Mouse (Mus musculus): ENCODE data around the gene Pip4k2c. TPM values are rescaled to one million over a fixed set of nuclear protein-coding genes. Genes with fewer than 3 reads are reported as not detected.
"Not testable (repeated sequence)": the region's sequence is repeated elsewhere in the genome, so short reads cannot be mapped to it uniquely, and the experiment has no call there.

The Pip4k2c gene
- polyA plus RNA-seq, 1 experiment, result 36.7 TPM

DNA sequence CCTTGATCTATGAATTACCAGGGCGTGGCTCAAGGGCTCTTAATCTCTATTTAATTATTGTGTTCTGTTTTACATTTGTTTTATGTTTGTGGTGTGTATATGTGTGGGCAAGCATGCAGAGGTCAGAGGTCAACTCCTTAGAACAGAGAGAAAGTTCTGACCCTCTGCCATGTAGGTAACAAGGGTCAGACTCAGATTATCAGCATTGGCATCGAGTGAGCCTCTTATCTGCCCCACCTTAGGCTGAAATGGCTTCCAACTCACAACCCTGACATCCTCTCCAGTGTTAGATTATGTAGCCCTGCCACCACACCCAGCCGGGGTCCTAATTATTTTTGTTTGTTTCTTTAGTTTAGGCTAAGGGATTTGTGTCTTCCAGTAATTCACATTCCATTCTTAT lies 52.9 kb downstream of the Pip4k2c start:
- Histone ChIP-seq H3K9ac (ENCODE audit: low read depth, poor library complexity, severe bottlenecking) (no peak overlapping the region), H3K4me3 (ENCODE audit: low read depth, low read length) (no peak overlapping the region), H3K27me3 (ENCODE audit: control insufficient read depth, insufficient read depth, low read length, poor library complexity, severe bottlenecking) (no peaks in the 10 kb centered on the region), H3K9me3 (replicated peaks; ENCODE audit: control insufficient read depth, insufficient read depth, low read length, poor library complexity, severe bottlenecking) (no peaks in the 10 kb centered on the region), H3K4me1 (ENCODE audit: control insufficient read depth, insufficient read depth, low read length) (peaks cover 4% of the 10 kb centered on the region), H3K27ac (ENCODE audit: insufficient read depth, low read length) (no peak overlapping the region), H3K36me3 (ENCODE audit: control insufficient read depth, insufficient read depth, low read length, poor library complexity, severe bottlenecking) (no peaks in the 10 kb centered on the region)
- TF ChIP-seq EP300 (IDR thresholded peaks at IDR 0.05; ENCODE audit: insufficient read depth, low read depth, low read length) (no peak), POLR2A (IDR thresholded peaks at IDR 0.05; ENCODE audit: insufficient read depth, low read length) (no peak), CTCF (IDR thresholded peaks at IDR 0.05; ENCODE audit: low read depth, low read length) (no peak)

DNA sequence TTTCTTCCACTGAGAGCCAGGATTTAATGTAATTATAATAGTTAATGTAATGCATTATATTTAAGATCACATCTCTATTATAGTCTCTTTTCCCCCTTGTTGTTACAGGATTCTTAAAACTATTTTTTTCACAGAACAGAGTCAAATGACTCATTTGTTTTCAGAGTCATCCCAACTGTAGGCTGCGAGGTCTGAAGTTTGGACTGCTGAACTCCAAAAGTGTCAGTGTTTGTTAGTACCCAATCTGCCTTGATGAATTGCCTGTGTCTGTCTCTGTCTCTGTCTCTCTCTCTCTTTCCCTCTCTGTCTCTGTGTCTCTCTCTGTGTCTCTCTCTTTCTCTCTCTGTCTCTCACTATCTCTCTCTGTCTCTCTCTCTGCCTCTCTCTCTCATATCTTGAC lies 54.9 kb downstream of the Pip4k2c start:
- H3K4me3 ChIP-seq (ENCODE audit: low read depth, low read length), result no peak overlapping the region
- no peak overlapping the region for H3K27ac ChIP-seq (ENCODE audit: insufficient read depth, low read length)
- no peak overlapping the region for H3K9ac ChIP-seq (ENCODE audit: low read depth, poor library complexity, severe bottlenecking)
- H3K27me3 ChIP-seq (ENCODE audit: control insufficient read depth, insufficient read depth, low read length, poor library complexity, severe bottlenecking), result no peaks in the 10 kb centered on the region
- H3K9me3 ChIP-seq (replicated peaks; ENCODE audit: control insufficient read depth, insufficient read depth, low read length, poor library complexity, severe bottlenecking), result 0 out of 2 replicates have a peak, but pooled peaks cover 7% of the 10 kb centered on the region
- no peaks in the 10 kb centered on the region for H3K36me3 ChIP-seq (ENCODE audit: control insufficient read depth, insufficient read depth, low read length, poor library complexity, severe bottlenecking)
- H3K4me1 ChIP-seq (ENCODE audit: control insufficient read depth, insufficient read depth, low read length), result no peaks in the 10 kb centered on the region
- TF ChIP-seq EP300 (IDR thresholded peaks at IDR 0.05; ENCODE audit: insufficient read depth, low read depth, low read length), result no peak
- no peak for TF ChIP-seq POLR2A (IDR thresholded peaks at IDR 0.05; ENCODE audit: insufficient read depth, low read length)
- no peak for TF ChIP-seq CTCF (IDR thresholded peaks at IDR 0.05; ENCODE audit: low read depth, low read length)

DNA sequence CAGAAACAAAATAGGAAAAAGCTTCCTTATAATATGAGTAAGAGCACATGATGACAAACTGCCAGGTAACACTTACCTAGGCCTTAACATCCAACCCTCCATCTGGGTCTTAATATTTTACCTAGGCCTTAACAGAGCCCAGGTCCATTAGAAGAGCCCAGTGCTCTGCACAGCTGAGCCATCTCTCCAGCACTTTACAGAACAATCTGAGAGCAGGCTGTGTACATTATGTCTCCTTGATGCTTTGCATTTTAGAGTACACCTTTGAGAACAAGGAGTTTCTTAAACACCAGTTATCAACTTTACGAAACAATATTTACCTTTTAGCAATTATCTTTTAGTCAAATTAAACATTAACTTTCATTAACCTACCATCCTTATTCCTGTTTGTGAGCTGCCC lies 55.3 kb downstream of the Pip4k2c start:
- 0 out of 2 replicates have a peak, but pooled peaks cover 7% of the 10 kb centered on the region for H3K9me3 ChIP-seq (replicated peaks; ENCODE audit: control insufficient read depth, insufficient read depth, low read length, poor library complexity, severe bottlenecking)
- H3K4me1 ChIP-seq (ENCODE audit: control insufficient read depth, insufficient read depth, low read length), result no peaks in the 10 kb centered on the region
- no peak overlapping the region for H3K27ac ChIP-seq (ENCODE audit: insufficient read depth, low read length)
- H3K36me3 ChIP-seq (ENCODE audit: control insufficient read depth, insufficient read depth, low read length, poor library complexity, severe bottlenecking), result no peaks in the 10 kb centered on the region
- no peaks in the 10 kb centered on the region for H3K27me3 ChIP-seq (ENCODE audit: control insufficient read depth, insufficient read depth, low read length, poor library complexity, severe bottlenecking)
- no peak overlapping the region for H3K4me3 ChIP-seq (ENCODE audit: low read depth, low read length)
- TF ChIP-seq CTCF (IDR thresholded peaks at IDR 0.05; ENCODE audit: low read depth, low read length), result no peak
- TF ChIP-seq EP300 (IDR thresholded peaks at IDR 0.05; ENCODE audit: insufficient read depth, low read depth, low read length), result no peak
- no peak for TF ChIP-seq POLR2A (IDR thresholded peaks at IDR 0.05; ENCODE audit: insufficient read depth, low read length)
- no peak overlapping the region for H3K9ac ChIP-seq (ENCODE audit: low read depth, poor library complexity, severe bottlenecking)

DNA sequence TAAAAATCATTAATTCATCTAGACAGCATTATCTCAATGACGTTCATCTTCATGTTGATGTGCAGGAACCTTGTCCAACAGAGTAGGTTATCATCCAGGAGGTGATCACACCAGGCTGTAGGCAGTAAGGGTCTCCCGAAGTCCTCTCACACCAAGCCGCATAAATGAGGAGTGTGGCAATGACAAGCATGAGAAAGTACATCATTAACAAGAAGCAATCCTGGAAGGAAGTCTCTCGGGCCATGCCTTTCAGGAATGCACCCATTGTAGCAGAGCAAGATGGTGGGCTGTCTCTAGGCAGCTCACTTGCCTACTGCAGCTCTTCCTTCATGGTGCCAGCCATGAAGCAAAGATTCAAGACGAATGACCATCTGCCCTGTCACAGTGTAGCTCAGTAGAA lies 56.7 kb downstream of the Pip4k2c start:
- H3K27ac ChIP-seq (ENCODE audit: insufficient read depth, low read length), result no peak overlapping the region
- H3K27me3 ChIP-seq (ENCODE audit: control insufficient read depth, insufficient read depth, low read length, poor library complexity, severe bottlenecking), result no peaks in the 10 kb centered on the region
- H3K9ac ChIP-seq (ENCODE audit: low read depth, poor library complexity, severe bottlenecking), result no peak overlapping the region
- no peaks in the 10 kb centered on the region for H3K36me3 ChIP-seq (ENCODE audit: control insufficient read depth, insufficient read depth, low read length, poor library complexity, severe bottlenecking)
- H3K4me1 ChIP-seq (ENCODE audit: control insufficient read depth, insufficient read depth, low read length), result no peaks in the 10 kb centered on the region
- TF ChIP-seq CTCF (IDR thresholded peaks at IDR 0.05; ENCODE audit: low read depth, low read length), result no peak
- TF ChIP-seq POLR2A (IDR thresholded peaks at IDR 0.05; ENCODE audit: insufficient read depth, low read length), result no peak
- no peak for TF ChIP-seq EP300 (IDR thresholded peaks at IDR 0.05; ENCODE audit: insufficient read depth, low read depth, low read length)
- H3K4me3 ChIP-seq (ENCODE audit: low read depth, low read length), result no peak overlapping the region
- 0 out of 2 replicates have a peak, but pooled peaks cover 7% of the 10 kb centered on the region for H3K9me3 ChIP-seq (replicated peaks; ENCODE audit: control insufficient read depth, insufficient read depth, low read length, poor library complexity, severe bottlenecking)

DNA sequence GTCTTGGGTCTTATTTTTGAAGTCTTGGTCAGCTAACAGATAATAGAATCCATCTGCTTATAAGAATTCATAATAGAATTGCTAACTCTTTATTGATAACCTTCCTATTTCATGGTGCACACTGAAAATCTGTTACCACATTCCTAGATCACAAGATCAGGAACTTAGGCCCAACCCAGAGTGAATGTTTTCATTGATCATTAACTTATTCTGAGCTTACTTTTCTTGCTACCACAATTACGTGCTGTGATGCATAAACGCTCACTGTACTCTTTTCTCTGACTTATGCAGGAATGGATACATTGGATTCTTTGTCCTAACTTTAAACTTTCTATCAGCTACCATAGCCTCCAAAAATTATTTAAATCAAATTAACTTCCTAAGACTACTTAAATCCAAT lies 57.1 kb downstream of the Pip4k2c start:
- no peak for TF ChIP-seq POLR2A (IDR thresholded peaks at IDR 0.05; ENCODE audit: insufficient read depth, low read length)
- no peak for TF ChIP-seq CTCF (IDR thresholded peaks at IDR 0.05; ENCODE audit: low read depth, low read length)
- TF ChIP-seq EP300 (IDR thresholded peaks at IDR 0.05; ENCODE audit: insufficient read depth, low read depth, low read length), result no peak
- Histone ChIP-seq H3K9me3 (replicated peaks; ENCODE audit: control insufficient read depth, insufficient read depth, low read length, poor library complexity, severe bottlenecking) (0 out of 2 replicates have a peak, but pooled peaks cover 7% of the 10 kb centered on the region), H3K36me3 (ENCODE audit: control insufficient read depth, insufficient read depth, low read length, poor library complexity, severe bottlenecking) (no peaks in the 10 kb centered on the region), H3K27me3 (ENCODE audit: control insufficient read depth, insufficient read depth, low read length, poor library complexity, severe bottlenecking) (no peaks in the 10 kb centered on the region), H3K9ac (ENCODE audit: low read depth, poor library complexity, severe bottlenecking) (no peak overlapping the region), H3K4me1 (ENCODE audit: control insufficient read depth, insufficient read depth, low read length) (no peaks in the 10 kb centered on the region), H3K27ac (ENCODE audit: insufficient read depth, low read length) (no peak overlapping the region), H3K4me3 (ENCODE audit: low read depth, low read length) (no peak overlapping the region)

DNA sequence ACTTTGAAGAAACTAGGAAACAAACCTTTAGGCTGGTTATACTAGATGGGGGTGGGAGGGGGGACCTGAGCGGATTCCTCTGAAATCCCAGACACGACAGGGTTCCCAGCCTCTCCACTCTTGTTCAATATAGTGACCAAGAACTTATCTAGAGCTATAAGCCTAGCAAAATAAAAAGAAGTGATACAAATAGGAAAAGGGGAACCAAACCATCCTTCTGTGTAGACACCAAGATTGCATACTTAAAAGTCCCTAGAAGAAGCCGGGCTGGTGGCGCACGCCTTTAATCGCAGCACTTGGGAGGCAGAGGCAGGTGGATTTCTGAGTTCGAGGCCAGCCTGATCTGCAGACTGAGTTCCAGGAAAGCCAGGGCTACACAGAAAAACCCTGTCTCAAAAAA lies 58.1 kb downstream of the Pip4k2c start:
- no peak for TF ChIP-seq POLR2A (IDR thresholded peaks at IDR 0.05; ENCODE audit: insufficient read depth, low read length)
- no peak for TF ChIP-seq EP300 (IDR thresholded peaks at IDR 0.05; ENCODE audit: insufficient read depth, low read depth, low read length)
- no peak for TF ChIP-seq CTCF (IDR thresholded peaks at IDR 0.05; ENCODE audit: low read depth, low read length)
- Histone ChIP-seq H3K36me3 (ENCODE audit: control insufficient read depth, insufficient read depth, low read length, poor library complexity, severe bottlenecking) (no peaks in the 10 kb centered on the region), H3K9ac (ENCODE audit: low read depth, poor library complexity, severe bottlenecking) (no peak overlapping the region), H3K4me3 (ENCODE audit: low read depth, low read length) (no peak overlapping the region), H3K4me1 (ENCODE audit: control insufficient read depth, insufficient read depth, low read length) (no peaks in the 10 kb centered on the region), H3K27ac (ENCODE audit: insufficient read depth, low read length) (no peak overlapping the region), H3K9me3 (replicated peaks; ENCODE audit: control insufficient read depth, insufficient read depth, low read length, poor library complexity, severe bottlenecking) (0 out of 2 replicates have a peak, but pooled peaks cover 7% of the 10 kb centered on the region), H3K27me3 (ENCODE audit: control insufficient read depth, insufficient read depth, low read length, poor library complexity, severe bottlenecking) (no peaks in the 10 kb centered on the region)

DNA sequence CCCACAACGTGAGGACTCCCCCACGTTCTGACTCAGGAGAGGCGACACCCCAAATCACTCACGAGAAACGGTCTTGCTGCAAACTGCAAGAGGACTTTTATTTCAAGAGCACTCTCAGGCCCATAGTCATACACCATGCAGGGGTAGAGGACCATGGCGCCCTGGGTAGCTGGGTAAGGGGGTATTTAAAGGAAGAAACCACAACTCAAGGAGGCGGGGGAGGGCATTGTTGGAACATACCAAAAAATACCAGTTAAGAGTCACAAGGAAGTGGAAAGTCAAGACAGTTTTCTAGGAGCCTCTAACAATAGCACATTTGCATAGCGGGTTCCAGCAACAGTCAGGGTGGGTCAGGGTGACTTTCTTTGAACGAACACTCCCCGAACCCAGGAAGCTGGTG lies 58.8 kb downstream of the Pip4k2c start:
- H3K9me3 ChIP-seq (replicated peaks; ENCODE audit: control insufficient read depth, insufficient read depth, low read length, poor library complexity, severe bottlenecking); H3K9ac ChIP-seq (ENCODE audit: low read depth, poor library complexity, severe bottlenecking); H3K4me3 ChIP-seq (ENCODE audit: low read depth, low read length); H3K27me3 ChIP-seq (ENCODE audit: control insufficient read depth, insufficient read depth, low read length, poor library complexity, severe bottlenecking); H3K4me1 ChIP-seq (ENCODE audit: control insufficient read depth, insufficient read depth, low read length); H3K36me3 ChIP-seq (ENCODE audit: control insufficient read depth, insufficient read depth, low read length, poor library complexity, severe bottlenecking): not testable (repeated sequence)
- peak overlapping the region; percentile 18 for H3K27ac ChIP-seq (ENCODE audit: insufficient read depth, low read length)

DNA sequence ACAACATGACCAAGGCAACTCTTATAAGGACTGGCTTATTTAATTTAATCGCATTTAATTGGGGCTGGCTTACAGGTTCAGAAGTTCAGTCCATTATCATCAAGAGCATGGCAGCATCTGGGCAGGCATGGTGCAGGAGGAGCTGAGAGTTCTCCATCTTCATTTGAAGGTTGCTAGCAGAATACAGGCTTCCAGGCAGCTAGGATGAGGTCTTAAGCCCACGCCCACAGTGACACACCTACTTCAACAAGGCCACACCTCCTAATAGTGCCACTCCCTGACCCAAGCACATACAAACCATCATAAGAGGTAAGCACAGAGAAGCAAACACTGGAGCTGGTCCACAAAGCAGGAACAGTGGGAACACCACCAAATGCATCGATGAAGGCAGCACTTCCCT lies 60.2 kb downstream of the Pip4k2c start:
- H3K4me1 ChIP-seq (ENCODE audit: control insufficient read depth, insufficient read depth, low read length); H3K9ac ChIP-seq (ENCODE audit: low read depth, poor library complexity, severe bottlenecking); H3K27ac ChIP-seq (ENCODE audit: insufficient read depth, low read length); H3K27me3 ChIP-seq (ENCODE audit: control insufficient read depth, insufficient read depth, low read length, poor library complexity, severe bottlenecking); H3K36me3 ChIP-seq (ENCODE audit: control insufficient read depth, insufficient read depth, low read length, poor library complexity, severe bottlenecking); H3K9me3 ChIP-seq (replicated peaks; ENCODE audit: control insufficient read depth, insufficient read depth, low read length, poor library complexity, severe bottlenecking); H3K4me3 ChIP-seq (ENCODE audit: low read depth, low read length): not testable (repeated sequence)
